Mouse (Mus musculus) megakaryocyte-erythroid progenitor cell, adult 5-6 weeks (primary cell): ENCODE data around the gene Macrod2. TPM values are rescaled to one million over a fixed set of nuclear protein-coding genes. Genes with fewer than 3 reads are reported as not detected.
A peak's percentile ranks its signal among the peaks of the same experiment; 100 is the strongest.

Experiments used
- ATAC-seq: replicated peaks from 2 replicates; pipeline ENCODE4 v1.8.0; 2016; ENCODE audit warnings: mild to moderate bottlenecking, inconsistent platforms; ENCODE audit not compliant: severe bottlenecking, poor library complexity, low FRiP score, low TSS enrichment
- total RNA-seq, 2 experiments: library from RNA; stranded (forward) in 1 of 2; stranded (reverse) in 1 of 2; fragments of 200-1000, 215-1000 nt in 1 of 2; fragments of >200 nt in 1 of 2; fragmentation: Nextera tagmentation in 1 of 2; gene quantifications; 2 replicates each; pipeline ENCODE4 v1.2.3; 2014 to 2017

Macrod2 gene
- total RNA-seq, 2 experiments from 2014 or later, result 7.4 to 10.8 TPM

GRCm38 (mm10) chr2:140865636-140866035 lies 470.5 kb downstream of the Macrod2 start:
- no peak for ATAC-seq

DNA sequence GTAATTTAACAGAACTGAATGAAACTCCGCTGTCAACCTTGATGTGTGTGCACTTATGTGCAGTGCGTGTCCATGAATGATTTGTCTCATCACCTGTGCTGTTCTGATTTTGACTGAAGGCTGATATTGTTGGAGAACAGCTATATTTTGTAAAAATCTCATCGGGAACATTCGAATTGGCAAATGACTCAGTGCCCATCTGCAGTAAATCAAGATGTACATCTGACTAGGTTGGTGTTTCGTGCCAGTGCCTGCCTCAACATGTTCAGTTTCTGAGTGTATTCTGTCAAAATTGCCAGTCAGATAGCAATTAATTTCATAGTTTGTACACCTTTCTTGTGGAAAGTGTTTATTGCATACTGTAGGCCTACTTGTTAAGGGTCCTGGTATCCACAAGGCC lies 472.0 kb downstream of the Macrod2 start:
- ATAC-seq, result no peak

GRCm38 (mm10) chr2:140885176-140885575 lies 490.1 kb downstream of the Macrod2 start:
- ATAC-seq, result no peak

GRCm38 (mm10) chr2:140890683-140891082 lies 495.6 kb downstream of the Macrod2 start:
- ATAC-seq, result no peak

GRCm38 (mm10) chr2:140896396-140897082 lies 501.4 kb downstream of the Macrod2 start:
- no peak for ATAC-seq

- ATAC-seq, result no peak
Measured at GRCm38 (mm10) chr2:140898408-140898985, 503.4 kb downstream of the Macrod2 start.

GRCm38 (mm10) chr2:140905331-140905730 lies 510.2 kb downstream of the Macrod2 start:
- ATAC-seq, result no peak

GRCm38 (mm10) chr2:140906123-140906522 lies 511.0 kb downstream of the Macrod2 start:
- no peak for ATAC-seq

- no peak for ATAC-seq
Measured at GRCm38 (mm10) chr2:140911463-140911862, 516.4 kb downstream of the Macrod2 start.

GRCm38 (mm10) chr2:140912179-140912578 lies 517.1 kb downstream of the Macrod2 start:
- ATAC-seq, result no peak

DNA sequence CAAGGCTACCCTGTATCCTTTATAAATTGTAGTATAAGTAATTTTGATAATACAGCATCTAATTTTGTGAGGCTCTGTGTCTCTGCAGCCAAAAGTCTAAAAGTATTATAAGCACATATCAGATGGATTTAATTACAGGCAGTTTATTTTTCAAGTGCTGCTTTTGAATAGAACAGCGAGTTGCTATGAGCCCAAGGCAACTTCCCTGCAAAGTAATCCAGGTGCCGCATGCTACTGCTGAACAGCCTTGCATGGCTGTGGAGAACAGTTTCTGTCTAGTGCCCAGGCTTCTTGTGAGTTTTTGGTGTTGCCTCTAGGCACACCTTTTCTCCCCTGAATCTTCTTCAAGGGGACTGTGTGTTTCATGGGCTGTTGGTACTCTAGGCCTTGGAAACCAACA lies 517.8 kb downstream of the Macrod2 start:
- no peak for ATAC-seq

DNA sequence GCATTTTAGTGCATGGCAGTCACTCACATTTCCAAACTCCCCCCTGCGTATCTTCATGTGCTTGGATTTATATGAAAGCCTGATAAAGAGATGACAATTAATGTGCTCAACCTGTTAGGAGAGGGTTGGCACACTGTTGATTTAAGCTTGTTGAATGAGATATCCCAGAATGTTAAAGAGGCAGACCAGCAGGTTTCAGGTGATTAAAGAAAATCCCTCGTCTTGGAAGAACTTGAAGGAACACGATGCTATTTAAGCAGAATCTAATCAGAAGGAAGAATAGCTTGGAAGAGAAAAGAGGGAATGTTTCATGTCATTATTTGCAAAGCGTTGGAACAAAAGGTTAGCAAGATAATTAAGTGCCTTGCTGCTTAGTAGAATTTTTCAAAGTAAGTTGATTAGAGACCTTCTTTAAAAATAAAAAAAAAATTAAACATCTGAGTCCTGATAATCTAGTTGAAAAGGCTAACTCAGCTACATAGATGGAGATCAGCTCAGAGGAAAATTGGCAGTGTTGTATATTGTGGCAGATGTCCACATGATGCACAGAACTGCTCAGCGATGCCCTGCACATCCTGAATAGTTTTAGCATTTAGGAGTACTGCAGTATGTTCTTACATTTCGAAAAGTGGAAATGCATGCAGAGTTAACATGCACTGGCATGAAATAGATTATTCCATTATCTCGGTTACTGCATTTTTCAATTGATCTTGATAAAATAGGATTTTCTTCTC lies 518.7 kb downstream of the Macrod2 start:
- no peak for ATAC-seq

GRCm38 (mm10) chr2:140926922-140927321 lies 531.8 kb downstream of the Macrod2 start:
- ATAC-seq, result peak; percentile 82; the same call in 1 of the 2 replicates

DNA sequence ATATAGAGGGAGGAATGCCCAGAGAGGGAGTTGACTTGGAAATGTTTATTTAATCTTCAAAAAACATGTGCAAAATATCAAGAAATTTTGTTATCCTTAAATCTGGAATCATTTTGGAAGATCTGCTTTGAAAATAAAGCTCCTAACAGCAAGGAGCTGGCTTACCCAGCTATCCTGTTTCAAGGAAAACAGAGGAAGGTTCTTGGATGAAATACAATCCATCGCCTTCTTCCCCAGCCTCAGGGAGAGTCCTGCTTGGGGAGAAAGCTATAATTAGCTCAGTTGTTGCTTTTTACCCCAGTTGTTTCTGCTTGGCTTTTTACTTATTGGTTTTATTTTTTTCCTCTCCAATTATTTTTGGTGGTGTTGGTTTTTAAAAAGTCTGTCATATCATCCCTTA lies 539.4 kb downstream of the Macrod2 start:
- no peak for ATAC-seq

GRCm38 (mm10) chr2:140949461-140949860 lies 554.4 kb downstream of the Macrod2 start:
- ATAC-seq, result no peak

DNA sequence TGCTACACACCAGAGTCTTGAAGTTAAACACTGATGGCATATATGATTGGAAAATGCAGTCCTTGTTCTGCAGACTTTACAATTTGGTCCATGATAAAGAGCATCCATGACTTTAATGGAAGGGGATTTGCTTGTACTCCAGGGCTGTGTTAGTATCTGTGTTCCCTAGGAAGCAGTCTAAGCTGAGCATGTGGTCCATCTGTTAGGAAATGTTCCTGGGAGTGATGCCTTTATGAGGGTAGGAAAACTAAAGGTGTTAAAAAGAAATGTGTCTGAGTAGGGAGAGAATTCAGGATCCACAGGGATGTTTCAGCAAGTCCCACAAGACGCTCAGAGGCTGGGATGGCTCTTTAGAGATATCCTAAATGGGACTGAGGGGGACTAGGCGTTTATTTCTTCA lies 564.1 kb downstream of the Macrod2 start:
- ATAC-seq, result no peak

DNA sequence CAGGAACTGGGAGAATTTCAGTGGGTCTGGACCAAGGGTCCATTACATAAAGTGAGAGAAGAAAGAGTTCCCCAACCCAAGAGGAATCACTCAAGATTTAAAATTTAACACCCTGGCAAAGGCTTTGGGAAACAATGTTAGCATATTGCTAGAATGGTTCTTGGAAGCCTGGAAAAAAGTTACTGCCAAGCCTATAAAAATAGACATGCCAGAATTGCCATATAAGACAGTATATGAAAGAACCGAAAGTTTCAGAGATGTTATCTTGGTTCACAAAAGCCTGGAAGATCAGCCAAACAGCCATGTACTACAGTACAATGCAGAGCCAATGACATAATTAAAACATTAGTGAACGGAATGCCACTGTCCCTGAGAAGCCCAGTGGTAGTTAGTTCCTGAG lies 575.1 kb downstream of the Macrod2 start:
- ATAC-seq, result no peak

- ATAC-seq, result no peak
Measured at GRCm38 (mm10) chr2:140971845-140972244, 576.7 kb downstream of the Macrod2 start.

- ATAC-seq, result no peak
Measured at GRCm38 (mm10) chr2:140985670-140986372, 590.7 kb downstream of the Macrod2 start.

GRCm38 (mm10) chr2:141003846-141004245 lies 608.7 kb downstream of the Macrod2 start:
- ATAC-seq, result no peak
